Mouse (Mus musculus) small intestine, adult 2 months (tissue): ENCODE results near the gene Tbpl2.

Source experiments
- CTCF ChIP-seq: fragments of 200-500 bp; IDR thresholded peaks from 2 replicates; pipeline ENCODE4 v1.5.1; 2012; ENCODE audit warnings: low read depth, mild to moderate bottlenecking, control low read depth, inconsistent platforms, low read length, moderate library complexity, mixed read lengths; ENCODE audit not compliant: insufficient replicate concordance, insufficient read length; ENCODE audit errors: extremely low read depth
- POLR2A ChIP-seq: fragments of 200-500 bp; IDR thresholded peaks from 2 replicates; pipeline ENCODE4 v1.6.1; 2012; ENCODE audit warnings: low read depth, mild to moderate bottlenecking, control low read depth, inconsistent platforms, low read length, moderate library complexity

- TF ChIP-seq POLR2A = no peak
- no peak for TF ChIP-seq CTCF
Measured at GRCm38 (mm10) chr2:24049344-24049990, 46.9 kb downstream of the Tbpl2 start, which contains the start of gene Hnmt.
